Mouse (Mus musculus) spleen, adult 12 weeks (tissue): Measurements from ENCODE around the gene Nucb1.

ENCODE experiments used
- DNase-seq: peaks from one replicate; pipeline ENCODE4 v3.0.0; 2022; ENCODE audit warnings: low spot score

Gene Nucb1

DNA sequence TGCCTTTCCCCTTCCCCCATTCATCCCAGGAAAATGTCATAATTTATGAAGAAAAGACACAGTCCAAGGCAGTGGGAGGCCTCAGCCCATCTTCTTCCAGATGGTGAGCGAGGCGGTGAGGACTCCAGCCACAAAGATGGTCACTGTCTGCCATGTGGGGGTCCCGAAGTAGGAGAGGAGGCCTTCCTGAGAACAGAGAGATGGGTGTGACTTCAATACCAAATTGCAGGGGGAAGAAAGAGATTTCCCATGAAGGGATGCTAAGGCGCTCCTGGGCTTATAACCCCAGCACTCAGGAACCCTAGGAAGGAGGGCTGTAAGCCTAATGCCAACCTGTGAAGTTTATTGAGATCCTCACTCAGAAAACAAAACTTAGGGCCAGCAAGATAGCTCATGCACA, 48.4 kb downstream of the Nucb1 start:
- DNase-seq = no peak

DNA sequence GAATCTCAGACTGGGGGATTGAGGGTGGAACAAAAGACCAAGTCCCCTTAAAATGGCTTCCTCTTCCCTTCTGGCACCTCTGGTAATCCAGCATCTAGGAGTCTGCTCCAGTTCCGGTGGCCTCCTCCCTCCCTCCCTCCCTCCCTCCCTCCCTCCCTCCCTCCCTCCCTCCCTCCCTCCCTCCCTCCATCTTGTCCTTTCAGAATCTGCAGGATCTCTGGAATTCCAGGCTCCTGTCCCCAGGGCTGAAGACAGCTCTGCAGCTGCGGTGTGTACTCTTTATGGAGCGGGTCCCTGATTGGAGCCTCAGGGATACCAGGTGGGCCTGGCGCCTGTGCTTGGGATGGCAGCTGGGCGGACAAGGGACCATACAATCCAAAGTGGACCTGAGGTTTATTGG, 48.9 kb downstream of the Nucb1 start:
- no peak for DNase-seq

DNA sequence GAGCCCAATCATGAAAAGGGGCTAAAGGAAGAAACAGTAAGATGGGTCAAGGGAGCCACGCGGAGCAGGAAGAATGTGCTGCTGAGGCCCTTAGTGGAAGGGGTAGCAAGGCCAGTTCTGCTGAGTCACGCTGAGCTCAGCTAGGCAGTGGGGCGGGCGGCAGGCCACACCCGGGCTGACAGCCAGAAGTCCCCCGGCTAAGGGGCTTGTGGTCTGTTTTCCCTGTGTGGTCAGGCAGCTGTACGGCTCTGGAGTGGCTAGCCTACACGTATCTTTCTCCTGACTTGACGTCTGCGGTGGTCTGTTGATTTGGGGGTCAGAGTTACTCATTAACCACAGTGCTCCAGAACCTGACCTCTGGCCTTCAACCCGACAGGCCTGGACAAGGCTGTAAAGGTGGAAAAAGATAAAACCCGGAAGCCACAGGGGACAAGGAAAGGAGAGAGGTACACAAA, 49.3 kb downstream of the Nucb1 start:
- DNase-seq = peak; percentile 76

DNA sequence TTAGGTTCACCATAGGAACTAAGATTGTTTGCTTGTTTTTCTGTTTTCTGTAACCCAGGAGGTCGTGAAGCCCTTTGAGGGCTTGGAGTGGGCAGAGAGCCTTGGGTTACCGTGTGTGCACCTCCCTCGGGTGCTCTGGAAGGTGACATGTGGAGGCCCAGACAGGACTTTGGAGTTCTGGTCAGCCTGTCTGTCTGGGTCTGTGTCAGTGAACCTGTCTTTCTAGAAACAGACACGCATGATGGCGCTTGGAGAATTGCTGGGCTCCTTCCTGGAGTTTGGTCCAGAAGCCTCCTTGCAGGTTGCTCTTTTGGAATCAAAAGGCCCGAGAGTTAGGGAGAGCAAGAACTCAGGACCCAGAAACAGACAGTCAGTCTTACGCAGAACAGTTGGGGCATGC, 49.8 kb downstream of the Nucb1 start:
- no peak for DNase-seq

DNA sequence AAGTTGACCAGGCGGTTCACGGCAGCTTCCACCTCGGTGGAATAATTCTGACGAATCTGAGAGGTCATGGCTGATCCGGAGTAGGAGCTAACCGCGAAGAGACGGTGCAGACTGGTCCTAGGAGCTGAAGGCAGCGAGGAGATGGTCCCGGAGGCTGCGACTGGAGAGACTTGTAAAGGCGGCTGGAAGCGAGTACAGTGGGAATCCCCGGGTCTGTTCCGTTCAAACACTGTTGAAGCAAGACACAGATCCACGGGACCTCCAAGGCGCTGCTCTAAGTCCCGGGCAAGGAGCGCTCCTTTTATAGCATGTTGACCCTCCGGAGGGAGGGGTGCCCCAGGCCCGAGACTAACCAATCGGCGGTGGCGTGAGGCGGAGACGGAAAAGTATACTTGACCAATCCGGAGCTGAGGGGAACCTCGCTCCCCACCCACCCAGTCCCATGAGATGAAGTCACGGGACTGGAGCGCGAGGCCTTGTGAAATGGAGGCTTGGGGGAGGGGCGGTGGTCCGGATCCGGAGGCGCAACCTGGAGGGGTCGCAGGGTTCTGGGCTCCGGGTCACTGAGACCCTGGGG, 50.6 kb downstream of the Nucb1 start, which contains the start of gene Ftl1:
Ftl1 (minus strand) TSS at position 321 of the 577 bp plus-strand sequence.
- DNase-seq = peak; percentile 92

DNA sequence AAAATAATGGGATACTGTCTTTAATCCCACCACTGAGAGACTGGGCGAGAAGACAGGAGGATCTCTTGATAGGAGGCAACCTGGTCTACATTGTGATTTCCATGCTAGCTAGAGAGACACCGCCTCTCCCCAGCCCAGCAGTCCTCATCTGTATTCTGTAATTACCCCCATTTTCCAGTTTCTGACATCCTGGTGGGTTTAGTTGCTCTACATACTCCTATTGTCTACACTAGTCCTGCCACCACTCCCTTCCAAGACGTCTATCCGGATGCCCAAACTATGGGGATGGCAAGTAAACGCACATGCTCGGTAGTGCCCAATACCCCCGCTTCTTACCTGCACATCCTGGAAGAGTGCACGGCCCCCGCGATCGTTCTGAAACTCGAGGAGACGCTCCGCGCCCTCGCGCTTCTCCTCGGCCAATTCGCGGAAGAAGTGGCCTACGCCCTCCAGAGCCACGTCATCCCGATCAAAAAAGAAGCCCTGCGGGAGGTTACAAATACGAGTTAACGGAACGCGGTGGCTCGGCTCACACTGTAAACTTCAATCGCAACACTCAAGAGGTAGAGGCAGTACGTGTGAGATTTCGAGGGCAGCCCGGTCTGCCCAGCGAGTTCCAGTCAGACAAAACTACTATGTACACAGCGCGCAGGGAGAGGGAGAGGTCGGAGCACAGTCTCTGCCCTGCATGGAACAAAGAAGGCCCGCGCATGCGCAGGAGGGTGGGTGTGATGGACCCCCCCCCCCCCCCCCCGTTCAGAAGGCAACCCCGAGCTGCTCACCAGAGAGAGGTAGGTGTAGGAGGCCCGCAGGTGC, 51.2 kb downstream of the Nucb1 start:
- DNase-seq = peak; percentile 67

DNA sequence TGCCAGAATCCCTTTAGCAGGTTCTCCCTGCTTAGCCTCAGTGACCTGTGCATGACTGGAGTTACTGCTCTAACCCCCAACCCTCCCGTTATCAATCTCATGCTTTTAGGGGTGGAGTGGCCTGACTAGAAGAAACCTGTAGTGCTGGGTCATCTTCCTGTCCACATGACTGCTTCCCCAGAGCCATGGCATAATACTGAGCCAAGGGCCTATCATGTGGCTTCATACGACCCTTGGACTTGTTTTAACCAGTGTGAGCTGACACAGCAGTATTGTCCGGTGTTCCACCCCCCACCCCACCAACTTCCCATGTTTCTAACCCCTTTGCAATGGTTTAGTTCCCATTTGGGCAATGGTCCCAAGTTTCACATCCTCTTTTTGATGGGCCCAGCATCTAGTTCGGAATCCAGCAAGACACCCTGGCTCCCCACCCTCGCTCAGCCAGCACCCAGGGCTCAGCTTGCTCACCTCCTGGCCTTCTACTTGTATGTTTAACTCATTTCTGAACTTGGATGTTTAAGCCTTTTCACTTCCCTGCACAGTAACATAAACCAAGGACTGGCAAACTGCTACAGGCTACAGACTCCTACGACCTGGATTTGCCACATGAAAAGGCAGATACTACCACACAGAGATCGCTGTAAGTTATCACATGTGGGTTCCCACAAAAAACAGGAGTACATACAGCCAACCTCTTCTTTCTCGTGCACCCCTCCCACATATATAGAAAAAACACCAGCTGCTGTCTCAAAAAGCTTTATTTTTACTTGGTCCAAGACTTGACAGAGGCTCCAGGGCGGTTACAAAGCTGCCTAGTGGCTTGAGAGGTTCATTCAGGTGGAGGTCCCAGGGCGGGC, 52.8 kb downstream of the Nucb1 start:
- DNase-seq = no peak

DNA sequence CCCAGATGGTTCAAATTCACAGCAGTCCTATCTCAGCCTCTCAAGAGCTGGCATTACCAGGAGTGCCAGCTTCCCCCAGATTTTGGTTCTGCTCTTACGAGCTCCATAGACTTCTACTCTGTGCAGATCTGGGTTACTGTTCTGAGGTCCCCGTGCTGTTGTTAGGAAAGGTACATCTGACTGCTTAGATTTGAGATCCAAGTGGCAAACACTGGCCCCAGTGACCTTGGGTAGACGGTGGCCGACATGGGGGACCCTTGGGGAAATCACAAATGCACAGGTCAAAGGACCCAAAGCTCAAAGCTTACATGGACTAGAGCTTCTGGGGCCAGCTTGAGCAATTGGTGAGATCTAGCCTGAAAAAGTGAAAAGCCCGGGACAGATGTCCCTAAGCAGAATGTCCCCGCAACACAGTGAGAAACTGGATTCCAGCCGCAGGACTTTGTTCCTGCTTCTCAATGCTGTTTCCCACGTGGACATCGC, 53.4 kb downstream of the Nucb1 start:
- no peak for DNase-seq

DNA sequence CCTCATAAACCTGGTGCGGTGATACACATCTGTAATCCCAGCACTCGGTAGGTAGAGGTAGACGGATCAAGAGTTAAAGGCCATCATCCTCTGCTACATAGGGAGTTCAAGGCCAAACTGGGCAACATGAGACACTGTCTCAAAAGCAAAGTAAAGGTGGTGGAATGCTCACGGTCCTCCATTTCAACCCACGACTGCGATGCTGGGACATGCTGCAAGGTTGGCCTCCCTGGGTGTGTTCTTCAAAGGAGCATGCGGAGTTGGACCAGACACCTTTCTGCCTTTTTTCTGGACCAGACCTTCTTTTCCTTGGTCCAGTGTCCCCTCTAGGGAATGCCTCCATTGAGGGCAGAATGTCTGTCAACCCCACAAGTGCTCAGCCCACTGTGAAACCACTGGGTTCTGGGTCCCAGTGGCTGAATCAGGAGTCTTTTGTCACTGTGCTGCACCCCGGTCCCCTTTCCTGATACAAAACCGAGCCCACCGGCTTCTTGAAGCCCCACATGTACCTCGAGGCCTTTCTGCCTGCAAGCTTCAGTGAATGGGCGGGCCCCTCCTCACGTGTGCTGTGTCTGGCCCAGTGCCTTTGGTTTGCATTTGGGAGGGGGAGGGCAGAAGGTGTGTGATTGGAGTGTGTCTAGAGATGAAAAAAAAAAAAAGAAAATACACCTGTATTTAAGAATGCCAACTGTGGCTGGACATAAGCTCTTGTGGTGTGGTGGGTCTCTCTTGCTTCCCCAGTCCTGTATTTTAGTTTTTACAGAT, 54.1 kb downstream of the Nucb1 start:
- no peak for DNase-seq

DNA sequence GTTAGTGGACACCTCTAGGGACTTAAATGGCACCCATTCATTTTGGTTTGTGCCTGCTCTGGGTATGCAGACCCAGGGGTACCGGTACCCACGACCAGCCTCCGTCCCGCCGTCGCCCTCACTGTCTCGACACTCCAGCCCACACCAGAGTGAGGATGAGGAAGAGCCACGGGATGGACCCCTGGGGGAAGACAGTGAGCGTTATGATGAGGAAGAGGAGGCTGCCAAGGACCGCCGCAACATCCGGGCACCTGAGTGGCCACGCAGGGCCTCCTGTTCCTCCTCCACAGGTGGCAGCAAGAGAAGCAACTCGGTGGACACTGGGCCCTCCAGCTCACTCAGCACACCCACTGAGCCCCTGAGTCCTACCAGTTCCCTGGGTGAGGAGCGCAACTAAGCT, 55.2 kb downstream of the Nucb1 start:
- DNase-seq = no peak

DNA sequence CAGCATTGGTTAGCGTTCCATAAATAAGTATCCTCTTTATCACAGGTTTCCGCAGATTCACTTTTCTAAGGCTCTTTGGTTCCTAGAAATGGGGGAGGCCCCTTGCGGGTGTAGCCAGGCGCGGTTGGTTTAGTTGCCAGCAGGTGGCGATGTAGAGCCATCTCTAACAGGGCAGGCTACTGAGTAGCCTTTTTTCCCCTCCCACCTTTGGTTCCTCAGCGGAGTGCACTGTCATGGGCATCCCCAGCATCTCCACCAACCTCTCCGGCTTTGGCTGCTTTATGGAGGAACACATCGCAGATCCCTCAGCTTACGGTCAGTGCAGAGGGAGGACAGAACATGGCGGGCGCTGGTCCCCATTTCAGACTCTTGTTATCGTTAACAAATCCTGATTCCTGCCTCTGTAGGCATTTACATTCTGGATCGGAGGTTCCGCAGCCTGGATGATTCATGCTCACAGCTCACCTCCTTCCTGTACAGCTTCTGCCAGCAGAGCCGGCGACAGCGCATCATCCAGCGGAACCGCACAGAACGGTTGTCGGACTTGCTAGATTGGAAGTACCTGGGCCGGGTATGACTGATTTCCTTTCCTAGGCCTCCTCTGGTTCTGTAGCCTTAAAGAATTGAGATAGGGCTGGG, 58.7 kb downstream of the Nucb1 start:
- DNase-seq = peak; percentile 74

DNA sequence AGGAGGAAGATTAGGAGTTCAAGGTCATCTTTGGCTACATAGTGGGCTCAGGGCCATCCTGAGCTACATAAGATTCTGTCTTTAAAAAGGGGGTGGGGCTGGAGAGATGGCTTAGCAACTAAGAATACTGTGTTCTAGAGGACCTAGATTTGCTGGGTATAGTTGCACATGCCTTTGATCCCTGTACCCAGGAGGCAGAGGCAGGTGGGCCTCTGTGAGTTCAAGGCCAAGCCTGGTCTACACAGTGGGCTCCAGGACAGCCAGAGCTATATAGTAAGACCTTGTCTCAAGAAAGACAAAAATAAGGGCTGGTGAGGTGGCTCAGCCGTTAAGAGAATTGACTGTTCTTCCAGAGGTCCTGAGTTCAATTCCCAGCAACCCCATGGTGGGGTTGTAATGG, 60.2 kb downstream of the Nucb1 start:
- DNase-seq = no peak

DNA sequence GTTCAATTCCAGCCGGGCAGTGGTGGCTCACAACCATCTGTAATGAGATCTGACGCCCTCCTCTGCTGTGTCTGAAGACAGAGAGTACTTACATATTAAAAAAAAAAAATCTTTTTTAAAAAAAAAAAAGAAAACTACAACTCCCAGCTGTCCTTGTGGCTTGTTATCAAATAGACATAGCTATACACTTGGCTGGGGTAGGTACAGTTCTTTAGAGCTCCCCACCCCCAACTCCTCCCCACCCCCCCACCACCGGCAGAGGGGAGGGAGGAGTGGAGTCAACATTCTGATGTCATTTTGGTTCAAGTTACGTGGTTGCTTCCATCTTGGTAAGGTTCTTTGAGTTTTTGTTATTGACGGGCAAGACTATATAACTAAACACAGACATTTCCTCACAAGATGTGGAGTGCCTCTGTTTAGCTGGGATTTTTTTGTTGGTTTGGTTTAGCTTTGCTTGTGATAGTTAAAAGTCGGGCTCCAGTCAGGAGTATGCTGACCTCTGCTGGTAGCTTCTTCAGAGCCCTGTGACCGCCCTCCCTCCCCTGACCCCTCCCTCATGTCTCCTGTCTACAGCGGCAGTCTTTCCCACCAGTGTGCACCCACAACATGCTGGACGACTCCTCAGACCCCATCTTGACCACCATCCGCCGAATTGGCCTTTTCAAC, 62.7 kb downstream of the Nucb1 start:
- no peak for DNase-seq

DNA sequence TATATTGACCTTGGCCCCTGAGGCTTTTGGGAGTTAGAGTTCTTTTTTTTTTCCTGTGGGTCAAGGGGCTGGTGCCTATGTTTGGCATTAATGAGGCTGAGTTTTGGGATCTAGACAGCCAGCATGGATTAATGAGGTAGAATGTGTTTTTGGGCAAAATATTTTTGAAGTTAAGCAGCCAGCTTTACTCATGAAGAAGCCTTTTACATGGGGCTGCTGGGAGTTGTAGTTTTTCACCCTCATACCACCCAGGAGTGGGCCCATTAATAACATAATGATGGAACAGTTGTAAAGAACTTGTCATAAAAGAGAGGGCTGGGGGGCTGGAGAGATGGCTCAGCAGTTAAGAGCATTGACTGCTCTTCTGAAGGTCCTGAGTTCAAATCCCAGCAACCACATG, 63.6 kb downstream of the Nucb1 start:
- no peak for DNase-seq

DNA sequence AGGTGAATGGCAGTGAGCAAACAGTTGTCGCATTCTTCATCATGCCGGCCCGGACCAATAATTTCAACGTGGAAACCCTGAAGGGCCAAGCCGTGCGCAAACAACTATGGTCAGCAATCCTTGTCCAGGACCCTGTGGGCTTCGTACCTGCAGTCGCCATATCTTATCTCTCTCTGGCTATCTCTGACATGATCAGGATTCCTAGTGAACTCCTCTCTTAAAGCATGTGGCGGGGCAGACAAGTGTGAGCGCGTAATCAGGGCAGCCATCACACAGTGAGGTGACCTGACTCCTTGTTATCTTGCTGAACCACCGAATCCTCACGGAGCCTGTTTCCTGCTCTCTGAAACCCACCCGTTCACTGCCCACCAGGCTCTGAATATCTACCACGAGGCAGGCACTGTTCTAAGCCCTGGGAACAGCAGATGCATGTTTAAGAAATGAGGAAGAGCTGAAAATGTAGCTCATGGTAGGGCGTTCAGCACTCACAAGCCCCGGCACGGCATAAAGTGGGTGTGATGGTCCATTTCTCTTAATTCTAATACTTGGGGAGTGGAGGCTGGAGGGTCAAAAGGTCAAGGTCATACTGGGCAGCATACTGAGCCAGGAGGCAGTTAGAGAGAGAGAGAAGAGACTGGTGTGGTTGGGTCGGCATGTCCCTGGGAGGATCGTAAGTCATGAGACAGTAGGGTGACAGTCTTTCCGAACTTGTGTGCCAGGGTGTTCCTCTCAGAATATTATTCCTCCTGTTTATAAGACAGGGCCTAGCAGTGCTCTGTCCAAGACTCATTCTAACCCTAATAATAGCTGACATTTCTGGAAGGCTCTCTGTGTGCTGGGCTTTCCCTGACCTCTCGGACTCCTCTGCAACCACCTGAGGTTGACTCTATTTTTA, 66.4 kb downstream of the Nucb1 start:
- DNase-seq = no peak
